Mouse (Mus musculus): ENCODE measurements around the gene Mrpl55. TPM values are rescaled to one million over a fixed set of nuclear protein-coding genes. Genes with fewer than 3 reads are reported as not detected.

The Mrpl55 gene
- total and polyA plus RNA-seq, 2 experiments from 2014 or later, result 90.6 to 123 TPM

- Histone ChIP-seq H3K9me3 (ENCODE audit: low read length) (no peaks in the 10 kb centered on the region), H3K4me3 (ENCODE audit: low read length) (no peak overlapping the region), H3K4me2 (ENCODE audit: low read depth, low read length) (no peak overlapping the region), H3K27ac (peak overlapping the region; percentile 29; the same call in 1 of the 2 replicates), H3K27me3 (ENCODE audit: insufficient read depth, low read length) (no peaks in the 10 kb centered on the region), H3K4me1 (ENCODE audit: insufficient read depth, low read length) (peaks cover 7% of the 10 kb centered on the region), H3K36me3 (ENCODE audit: insufficient read depth, low read length) (no peaks in the 10 kb centered on the region), H3K9ac (replicated peaks; ENCODE audit: low read length) (no peak overlapping the region)
- 5% methylated on average over 14 of the region's 15 CpGs for WGBS
- ATAC-seq (peak; percentile 90), DNase-seq (ENCODE audit: low spot score) (peak; percentile 86)
- peak; percentile 72 for TF ChIP-seq CTCF (IDR thresholded peaks at IDR 0.05; ENCODE audit: low read depth)
Measured at GRCm38 (mm10) chr11:59238525-59239427, 36.5 kb downstream of the Mrpl55 start.

- no peaks in the 10 kb centered on the region for H3K36me3 ChIP-seq (ENCODE audit: insufficient read depth, low read length)
- H3K4me1 ChIP-seq (ENCODE audit: insufficient read depth, low read length), result peaks cover 7% of the 10 kb centered on the region
- ATAC-seq (no peak; the same call in 1 of the 2 replicates), DNase-seq (ENCODE audit: low spot score) (no peak)
- H3K9me3 ChIP-seq (ENCODE audit: low read length), result no peaks in the 10 kb centered on the region
- peak overlapping the region; percentile 29; the same call in 1 of the 2 replicates for H3K27ac ChIP-seq
- TF ChIP-seq CTCF (IDR thresholded peaks at IDR 0.05; ENCODE audit: low read depth), result no peak
- no peaks in the 10 kb centered on the region for H3K27me3 ChIP-seq (ENCODE audit: insufficient read depth, low read length)
- WGBS, result 59% methylated on average over 4 of the region's 4 CpGs
- H3K4me3 ChIP-seq (ENCODE audit: low read length), result no peak overlapping the region
- H3K4me2 ChIP-seq (ENCODE audit: low read depth, low read length), result no peak overlapping the region
- no peak overlapping the region for H3K9ac ChIP-seq (replicated peaks; ENCODE audit: low read length)
Measured at GRCm38 (mm10) chr11:59239428-59239785, 37.1 kb downstream of the Mrpl55 start.

DNA sequence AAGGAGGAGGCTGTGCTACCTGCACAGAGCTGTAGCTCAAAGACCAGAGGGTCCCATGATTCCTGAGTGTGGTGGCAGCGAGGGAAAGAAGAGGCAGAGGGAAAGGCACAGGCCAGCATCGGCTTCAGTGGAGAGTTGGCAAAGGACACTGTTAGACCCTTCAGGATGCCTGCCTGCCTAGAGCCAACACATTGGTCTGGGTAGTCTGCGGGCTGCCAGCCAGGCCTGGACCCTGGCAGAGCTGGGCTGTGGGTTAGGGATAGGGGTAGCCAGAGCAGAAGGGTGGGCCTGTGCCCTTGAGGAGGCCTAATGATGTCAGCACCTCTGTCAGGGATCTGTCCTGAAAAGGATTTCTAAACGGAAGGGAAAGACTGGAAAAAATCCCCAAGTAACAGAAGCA, 37.5 kb downstream of the Mrpl55 start:
- WGBS, result 56% methylated on average over 4 of the region's 4 CpGs
- no peak for DNase-seq (ENCODE audit: low spot score)
- no peak overlapping the region for H3K4me3 ChIP-seq (ENCODE audit: low read length)
- H3K27ac ChIP-seq, result peak overlapping the region; percentile 29; the same call in 1 of the 2 replicates
- 0 out of 2 replicates have a peak, but pooled peaks have one; percentile 8 for ATAC-seq
- no peak overlapping the region for H3K9ac ChIP-seq (replicated peaks; ENCODE audit: low read length)
- no peaks in the 10 kb centered on the region for H3K27me3 ChIP-seq (ENCODE audit: insufficient read depth, low read length)
- no peaks in the 10 kb centered on the region for H3K9me3 ChIP-seq (ENCODE audit: low read length)
- H3K36me3 ChIP-seq (ENCODE audit: insufficient read depth, low read length), result no peaks in the 10 kb centered on the region
- H3K4me2 ChIP-seq (ENCODE audit: low read depth, low read length), result no peak overlapping the region
- no peak for TF ChIP-seq CTCF (IDR thresholded peaks at IDR 0.05; ENCODE audit: low read depth)
- H3K4me1 ChIP-seq (ENCODE audit: insufficient read depth, low read length), result peaks cover 7% of the 10 kb centered on the region

DNA sequence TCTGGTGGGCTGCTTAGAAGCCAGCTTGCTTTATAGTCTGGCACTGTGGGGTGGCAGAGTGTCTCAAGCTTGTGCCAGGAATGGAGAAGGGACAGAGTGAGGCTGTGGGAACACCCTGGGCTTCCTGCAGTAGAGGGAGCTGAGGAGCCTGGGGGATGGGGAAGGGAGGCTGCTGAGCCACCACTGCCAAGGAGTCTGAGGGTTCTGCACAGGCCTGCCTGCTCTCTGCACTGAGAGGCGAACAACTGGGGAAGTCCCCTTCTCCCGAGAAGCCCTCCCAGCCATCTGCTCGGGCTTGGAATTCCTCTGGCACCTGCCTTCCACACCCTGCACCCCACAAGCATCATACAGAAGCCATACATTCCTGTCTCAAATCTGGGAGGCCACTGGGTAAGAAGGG, 39.6 kb downstream of the Mrpl55 start:
- no peak overlapping the region for H3K4me3 ChIP-seq (ENCODE audit: low read length)
- H3K9ac ChIP-seq (replicated peaks; ENCODE audit: low read length), result no peak overlapping the region
- ATAC-seq (no peak), DNase-seq (ENCODE audit: low spot score) (no peak)
- no peak overlapping the region for H3K4me2 ChIP-seq (ENCODE audit: low read depth, low read length)
- H3K27me3 ChIP-seq (ENCODE audit: insufficient read depth, low read length), result no peaks in the 10 kb centered on the region
- H3K9me3 ChIP-seq (ENCODE audit: low read length), result no peaks in the 10 kb centered on the region
- no peaks in the 10 kb centered on the region for H3K36me3 ChIP-seq (ENCODE audit: insufficient read depth, low read length)
- H3K27ac ChIP-seq, result no peak overlapping the region
- WGBS, result 33% methylated on average over 3 of the region's 3 CpGs
- peak; percentile 17; the same call in 1 of the 2 replicates for TF ChIP-seq CTCF (IDR thresholded peaks at IDR 0.05; ENCODE audit: low read depth)
- H3K4me1 ChIP-seq (ENCODE audit: insufficient read depth, low read length), result peaks cover 7% of the 10 kb centered on the region

GRCm38 (mm10) chr11:59243856-59244255, 41.6 kb downstream of the Mrpl55 start:
- peaks cover 4% of the 10 kb centered on the region for H3K4me1 ChIP-seq (ENCODE audit: insufficient read depth, low read length)
- no peak overlapping the region for H3K4me3 ChIP-seq (ENCODE audit: low read length)
- DNase-seq (ENCODE audit: low spot score) (no peak), ATAC-seq (no peak)
- no peak overlapping the region for H3K27ac ChIP-seq
- H3K4me2 ChIP-seq (ENCODE audit: low read depth, low read length), result no peak overlapping the region
- H3K27me3 ChIP-seq (ENCODE audit: insufficient read depth, low read length), result no peaks in the 10 kb centered on the region
- H3K36me3 ChIP-seq (ENCODE audit: insufficient read depth, low read length), result no peaks in the 10 kb centered on the region
- no peak for TF ChIP-seq CTCF (IDR thresholded peaks at IDR 0.05; ENCODE audit: low read depth)
- WGBS, result 67% methylated on average over 6 of the region's 6 CpGs
- no peak overlapping the region for H3K9ac ChIP-seq (replicated peaks; ENCODE audit: low read length)
- H3K9me3 ChIP-seq (ENCODE audit: low read length), result no peaks in the 10 kb centered on the region

GRCm38 (mm10) chr11:59248101-59248500, 45.8 kb downstream of the Mrpl55 start:
- TF ChIP-seq CTCF (IDR thresholded peaks at IDR 0.05; ENCODE audit: low read depth), result no peak
- Histone ChIP-seq H3K4me1 (ENCODE audit: insufficient read depth, low read length) (no peaks in the 10 kb centered on the region), H3K9me3 (ENCODE audit: low read length) (no peaks in the 10 kb centered on the region), H3K27me3 (ENCODE audit: insufficient read depth, low read length) (no peaks in the 10 kb centered on the region), H3K9ac (replicated peaks; ENCODE audit: low read length) (no peak overlapping the region), H3K36me3 (ENCODE audit: insufficient read depth, low read length) (no peaks in the 10 kb centered on the region), H3K4me3 (ENCODE audit: low read length) (no peak overlapping the region), H3K27ac (no peak overlapping the region), H3K4me2 (ENCODE audit: low read depth, low read length) (no peak overlapping the region)
- WGBS, result 74% methylated on average over 10 of the region's 10 CpGs
- ATAC-seq (no peak), DNase-seq (ENCODE audit: low spot score) (no peak)

Other genes with a start within 250 kb of the Mrpl55 start
- gene Hist3h2a, start 247.8 kb upstream of the Mrpl55 start, total RNA-seq (2014; rRNA removed), result 218 and 236 TPM in 2 replicates
- gene Hist3h2a, start 247.8 kb upstream of the Mrpl55 start, polyA plus RNA-seq (2015; fragmentation: Nextera tagmentation; extraction: Ambion mirVana), result 49.6 and 53.3 TPM in 2 replicates
- gene Trim17, start 247.8 kb upstream of the Mrpl55 start, total RNA-seq (2014; rRNA removed), result 2.8 and 4.3 TPM in 2 replicates
- 0.55 and 0.74 TPM in 2 replicates for gene Trim17, start 247.8 kb upstream of the Mrpl55 start, polyA plus RNA-seq (2015; fragmentation: Nextera tagmentation; extraction: Ambion mirVana)
- gene Trim11, start 224.4 kb upstream of the Mrpl55 start, total RNA-seq (2014; rRNA removed), result 31.7 and 31.8 TPM in 2 replicates
- 14.1 and 15.9 TPM in 2 replicates for gene Trim11, start 224.4 kb upstream of the Mrpl55 start, polyA plus RNA-seq (2015; fragmentation: Nextera tagmentation; extraction: Ambion mirVana)
- 2.3 and 2.8 TPM in 2 replicates for gene Obscn, start 66.1 kb upstream of the Mrpl55 start, total RNA-seq (2014; rRNA removed)
- gene Obscn, start 66.1 kb upstream of the Mrpl55 start, polyA plus RNA-seq (2015; fragmentation: Nextera tagmentation; extraction: Ambion mirVana), result 0.30 and 0.41 TPM in 2 replicates
- gene Iba57, start 38.7 kb upstream of the Mrpl55 start, total RNA-seq (2014; rRNA removed), result 13.3 and 14.8 TPM in 2 replicates
- gene Iba57, start 38.7 kb upstream of the Mrpl55 start, polyA plus RNA-seq (2015; fragmentation: Nextera tagmentation; extraction: Ambion mirVana), result 9.3 and 10.7 TPM in 2 replicates
- gene Gjc2, start 19.3 kb upstream of the Mrpl55 start, total RNA-seq (2014; rRNA removed), result 2.3 and 3.2 TPM in 2 replicates
- gene Gjc2, start 19.3 kb upstream of the Mrpl55 start, polyA plus RNA-seq (2015; fragmentation: Nextera tagmentation; extraction: Ambion mirVana), result 0.38 and 0.76 TPM in 2 replicates
- 124 TPM in 2 replicates for gene Guk1, start 10.3 kb upstream of the Mrpl55 start, total RNA-seq (2014; rRNA removed)
- gene Guk1, start 10.3 kb upstream of the Mrpl55 start, polyA plus RNA-seq (2015; fragmentation: Nextera tagmentation; extraction: Ambion mirVana), result 258 and 271 TPM in 2 replicates
- 4.3 and 4.7 TPM in 2 replicates for gene 2310033P09Rik, start 5.8 kb downstream of the Mrpl55 start, total RNA-seq (2014; rRNA removed)
- gene 2310033P09Rik, start 5.8 kb downstream of the Mrpl55 start, polyA plus RNA-seq (2015; fragmentation: Nextera tagmentation; extraction: Ambion mirVana), result 24.8 and 29.2 TPM in 2 replicates
- 352 and 363 TPM in 2 replicates for gene Arf1, start 25.8 kb downstream of the Mrpl55 start, total RNA-seq (2014; rRNA removed)
- gene Arf1, start 25.8 kb downstream of the Mrpl55 start, polyA plus RNA-seq (2015; fragmentation: Nextera tagmentation; extraction: Ambion mirVana), result 609 and 632 TPM in 2 replicates
- gene Wnt3a, start 88.3 kb downstream of the Mrpl55 start, total RNA-seq (2014; rRNA removed), result 0.61 and 0.68 TPM in 2 replicates
- gene Wnt3a, start 88.3 kb downstream of the Mrpl55 start, polyA plus RNA-seq (2015; fragmentation: Nextera tagmentation; extraction: Ambion mirVana), result 0.31 and 0.44 TPM in 2 replicates
- 2.8 and 4.5 TPM in 2 replicates for gene Wnt9a, start 104.4 kb downstream of the Mrpl55 start, total RNA-seq (2014; rRNA removed)
- 2.1 and 2.3 TPM in 2 replicates for gene Wnt9a, start 104.4 kb downstream of the Mrpl55 start, polyA plus RNA-seq (2015; fragmentation: Nextera tagmentation; extraction: Ambion mirVana)
- not detected in 2 replicates for gene Prss38, start 173.2 kb downstream of the Mrpl55 start, total RNA-seq (2014; rRNA removed)
- gene Prss38, start 173.2 kb downstream of the Mrpl55 start, polyA plus RNA-seq (2015; fragmentation: Nextera tagmentation; extraction: Ambion mirVana), result not detected in 2 replicates
- gene Jmjd4, start 247.6 kb downstream of the Mrpl55 start, total RNA-seq (2014; rRNA removed), result 35.5 and 37.5 TPM in 2 replicates
- 21.2 and 22.9 TPM in 2 replicates for gene Jmjd4, start 247.6 kb downstream of the Mrpl55 start, polyA plus RNA-seq (2015; fragmentation: Nextera tagmentation; extraction: Ambion mirVana)
- 406 and 413 TPM in 2 replicates for gene Snap47, start 248.7 kb downstream of the Mrpl55 start, total RNA-seq (2014; rRNA removed)
- 512 and 537 TPM in 2 replicates for gene Snap47, start 248.7 kb downstream of the Mrpl55 start, polyA plus RNA-seq (2015; fragmentation: Nextera tagmentation; extraction: Ambion mirVana)